Mouse (Mus musculus) olfactory bulb, adult 2 months (tissue): ENCODE results near the gene Ltbp4. TPM values are rescaled to one million over a fixed set of nuclear protein-coding genes. Genes with fewer than 3 reads are reported as not detected.

Source experiments
- H3K27ac ChIP-seq: fragments of 200-500 bp; 2 replicates; pipeline ENCODE4 v1.5.1; 2012; ENCODE audit warnings: low read depth, low read length; ENCODE audit not compliant: insufficient read depth
- H3K4me1 ChIP-seq: fragments of 200-500 bp; 2 replicates; pipeline ENCODE4 v1.6.1; 2012; ENCODE audit warnings: low read length; ENCODE audit not compliant: control insufficient read depth, insufficient read depth
- H3K4me3 ChIP-seq: fragments of 200-500 bp; 2 replicates; pipeline ENCODE4 v1.5.1; 2012; ENCODE audit warnings: mild to moderate bottlenecking, low read depth, low read length, moderate library complexity; ENCODE audit not compliant: insufficient read depth
- CTCF ChIP-seq: fragments of 200-500 bp; IDR thresholded peaks from 2 replicates; pipeline ENCODE4 v1.5.1; 2012; ENCODE audit warnings: low read depth, mild to moderate bottlenecking, low read length, moderate library complexity; ENCODE audit not compliant: insufficient read depth
- POLR2A ChIP-seq: fragments of 200-500 bp; IDR thresholded peaks from 2 replicates; pipeline ENCODE4 v1.6.1; 2012; ENCODE audit warnings: mild to moderate bottlenecking, low read depth, low read length, moderate library complexity; ENCODE audit not compliant: insufficient read depth
- WGBS: fragments of 180-500 bp; shearing (Covaris S2); methylation state at CpG from one replicate; pipeline ENCODE4 v1.1.7; 2018; 5-methylcytosine and 5-hydroxymethylcytosine counted together
- polyA plus RNA-seq: library from polyadenylated mRNA; stranded (reverse); fragments of >200 nt; gene quantifications from 2 replicates; pipeline ENCODE4 v1.2.4, GENCODE M21; 2012; ENCODE audit warnings: low replicate concordance; ENCODE audit not compliant: missing spikeins, insufficient read depth, insufficient read length

Gene Ltbp4
- polyA plus RNA-seq, 1 experiment: not detected

- TF ChIP-seq CTCF: no peak
- TF ChIP-seq POLR2A: no peak
- H3K4me1 ChIP-seq: peaks cover 28% of the 10 kb centered on the region
- WGBS: 74% methylated on average over 12 of the region's 12 CpGs
- H3K27ac ChIP-seq: peak overlapping the region; percentile 5; the same call in 1 of the 2 replicates
- no peak overlapping the region for H3K4me3 ChIP-seq
These were observed 72.7 kb downstream of the Ltbp4 start for GRCm38 (mm10) chr7:27264761-27265160.

DNA sequence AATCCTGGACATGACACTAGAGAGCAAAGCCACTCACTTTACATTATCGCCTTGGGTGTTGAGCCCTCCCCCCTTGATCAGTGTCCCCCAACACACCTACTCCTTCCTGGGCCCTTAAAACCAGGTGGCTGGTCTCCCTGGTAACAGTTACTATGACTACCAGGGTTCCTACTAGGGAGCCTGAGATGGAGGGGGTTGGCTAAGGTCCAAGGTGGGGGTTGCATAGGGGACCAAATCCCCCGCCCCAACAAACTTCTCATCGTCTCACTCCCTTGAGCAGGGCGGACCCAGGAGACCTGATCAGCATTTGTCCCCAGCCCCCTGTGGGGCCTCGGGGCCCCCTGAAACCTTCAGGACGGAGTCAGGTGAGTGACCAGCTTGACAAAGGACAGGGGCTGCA lies 75.6 kb downstream of the Ltbp4 start:
- no peak for TF ChIP-seq CTCF
- TF ChIP-seq POLR2A: no peak
- no peak overlapping the region for H3K27ac ChIP-seq
- no peak overlapping the region for H3K4me3 ChIP-seq
- 59% methylated on average over 6 of the region's 6 CpGs for WGBS
- peaks cover 41% of the 10 kb centered on the region for H3K4me1 ChIP-seq

GRCm38 (mm10) chr7:27260856-27261255 lies 76.6 kb downstream of the Ltbp4 start:
- Histone ChIP-seq H3K4me1 (peaks cover 42% of the 10 kb centered on the region), H3K27ac (no peak overlapping the region), H3K4me3 (no peak overlapping the region)
- TF ChIP-seq POLR2A (no peak), CTCF (no peak)
- WGBS: 68% methylated on average over 7 of the region's 7 CpGs

- TF ChIP-seq POLR2A: no peak
- no peak for TF ChIP-seq CTCF
- H3K4me1 ChIP-seq: peaks cover 39% of the 10 kb centered on the region
- H3K4me3 ChIP-seq: peak overlapping the region; percentile 81
- WGBS: 5% methylated on average over 5 of the region's 5 CpGs
- H3K27ac ChIP-seq: peak overlapping the region; percentile 62
These were observed 77.7 kb downstream of the Ltbp4 start for GRCm38 (mm10) chr7:27259771-27260170.

- no peak for TF ChIP-seq CTCF
- TF ChIP-seq POLR2A: no peak
- H3K4me1 ChIP-seq: peaks cover 38% of the 10 kb centered on the region
- peak overlapping the region; percentile 62 for H3K27ac ChIP-seq
- 4% methylated on average over 9 of the region's 9 CpGs for WGBS
- H3K4me3 ChIP-seq: peak overlapping the region; percentile 81
These were observed 78.2 kb downstream of the Ltbp4 start for GRCm38 (mm10) chr7:27259271-27259721.

DNA sequence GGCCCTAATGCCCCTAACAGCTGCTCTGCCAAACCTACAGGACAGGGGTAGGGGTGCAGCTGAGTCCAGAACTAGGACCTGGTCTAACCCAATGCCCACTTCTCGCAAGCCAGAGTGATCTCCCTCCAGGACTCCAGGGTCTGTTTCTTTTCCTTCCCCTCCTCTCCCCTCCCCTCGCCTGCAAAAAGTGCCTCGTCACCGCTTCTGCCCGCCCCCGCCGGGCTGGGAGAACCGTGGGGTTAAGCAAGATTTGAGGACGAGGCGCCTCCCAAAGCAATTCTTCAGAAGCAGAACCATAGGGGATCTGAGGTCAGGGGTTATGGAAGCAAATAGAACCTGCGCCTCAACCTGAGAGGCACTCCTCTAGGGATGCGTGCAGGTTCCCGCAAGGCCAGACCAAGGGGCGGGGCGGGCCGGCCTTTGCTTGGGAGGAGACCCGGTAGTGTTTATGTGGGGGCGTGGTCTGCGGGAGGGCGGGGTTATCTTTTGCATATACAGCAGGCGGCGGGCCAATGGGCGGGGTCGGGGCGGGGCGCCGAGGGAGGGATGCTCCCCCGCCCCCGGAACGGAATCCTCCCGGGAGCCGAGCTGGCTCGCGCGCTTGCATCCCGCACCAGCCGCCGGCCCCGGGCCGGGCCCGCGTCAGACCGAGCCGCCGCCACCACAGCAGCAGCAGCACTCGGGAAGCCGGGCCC lies 79.1 kb downstream of the Ltbp4 start, which contains the start of gene Numbl:
Gene Numbl, plus strand, starts transcription at position 229 of the 695 bp plus-strand sequence.
- H3K4me3 ChIP-seq: peak within 1 kb of the TSS; percentile 81
- WGBS: under 1% methylated on average over 47 of the region's 47 CpGs

DNA sequence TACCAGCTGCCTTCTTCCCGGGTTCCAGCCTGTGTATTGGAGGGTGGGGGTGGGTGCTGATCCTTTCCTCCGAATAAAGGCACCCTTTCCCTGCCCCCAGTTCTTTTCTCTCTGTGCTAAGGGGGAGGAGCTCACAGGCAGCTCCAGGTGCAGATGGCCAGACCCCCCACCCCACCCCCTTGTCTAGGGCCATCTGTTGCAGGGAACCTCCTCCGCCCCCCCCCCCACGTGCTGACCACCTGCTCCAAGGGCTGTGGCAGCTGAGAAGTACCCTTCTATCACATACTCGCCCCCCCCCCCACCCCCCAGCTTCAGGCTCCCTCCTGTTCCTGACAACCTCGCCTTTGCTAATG lies 79.7 kb downstream of the Ltbp4 start:
- peak overlapping the region; percentile 95 for H3K27ac ChIP-seq
- WGBS: 3% methylated on average over 3 of the region's 6 CpGs
- peak overlapping the region; percentile 81 for H3K4me3 ChIP-seq
- no peak for TF ChIP-seq CTCF
- no peak for TF ChIP-seq POLR2A
- H3K4me1 ChIP-seq: peaks cover 38% of the 10 kb centered on the region

More for the DNA sequence above, 79.1 kb downstream of the Ltbp4 start, which contains the start of gene Numbl:
- H3K4me1 ChIP-seq: peaks cover 38% of the 10 kb centered on the region
- peak within 1 kb of the TSS; percentile 95 for H3K27ac ChIP-seq
- TF ChIP-seq CTCF (no peak), POLR2A (peak; percentile 36; the same call in 1 of the 2 replicates)

- H3K4me3 ChIP-seq: peak overlapping the region; percentile 42
- 9% methylated on average over 27 of the region's 27 CpGs for WGBS
- TF ChIP-seq CTCF: no peak
- no peak for TF ChIP-seq POLR2A
- H3K4me1 ChIP-seq: peaks cover 38% of the 10 kb centered on the region
- H3K27ac ChIP-seq: peak overlapping the region; percentile 95
These were observed 80.2 kb downstream of the Ltbp4 start for GRCm38 (mm10) chr7:27257046-27257851.

- WGBS: 87% methylated on average over 3 of the region's 3 CpGs
- peak overlapping the region; percentile 19; the same call in 1 of the 2 replicates for H3K27ac ChIP-seq
- H3K4me1 ChIP-seq: peaks cover 28% of the 10 kb centered on the region
These were observed 81.8 kb downstream of the Ltbp4 start for GRCm38 (mm10) chr7:27255721-27256120.

More at GRCm38 (mm10) chr7:27255721-27256120, 81.8 kb downstream of the Ltbp4 start:
- no peak overlapping the region for H3K4me3 ChIP-seq
- no peak for TF ChIP-seq POLR2A
- TF ChIP-seq CTCF: no peak

Other genes with a start within 250 kb of the Ltbp4 start
- gene Cyp2f2, start 217.8 kb downstream of the Ltbp4 start, polyA plus RNA-seq: not detected in 2 replicates
- not detected in 2 replicates for gene Cyp2t4, start 184.0 kb downstream of the Ltbp4 start, polyA plus RNA-seq
- gene Egln2, start 170.9 kb downstream of the Ltbp4 start, polyA plus RNA-seq: not detected in 2 replicates
- gene Rab4b, start 158.8 kb downstream of the Ltbp4 start, polyA plus RNA-seq: not detected in 2 replicates
- gene Gm21983, start 156.6 kb downstream of the Ltbp4 start, polyA plus RNA-seq: not detected in 2 replicates
- gene Mia, start 156.5 kb downstream of the Ltbp4 start, polyA plus RNA-seq: not detected in 2 replicates
- gene BC024978, start 141.9 kb downstream of the Ltbp4 start, polyA plus RNA-seq: not detected in 2 replicates
- gene Snrpa, start 141.4 kb downstream of the Ltbp4 start, polyA plus RNA-seq: not detected in 2 replicates
- gene Itpkc, start 109.0 kb downstream of the Ltbp4 start, polyA plus RNA-seq: not detected in 2 replicates
- gene Coq8b, start 104.7 kb downstream of the Ltbp4 start, polyA plus RNA-seq: not detected in 2 replicates
- not detected in 2 replicates for gene Numbl, start 79.3 kb downstream of the Ltbp4 start, polyA plus RNA-seq
- gene Shkbp1, start 18.3 kb upstream of the Ltbp4 start, polyA plus RNA-seq: not detected in 2 replicates
- not detected in 2 replicates for gene Gm20479, start 19.7 kb upstream of the Ltbp4 start, polyA plus RNA-seq
- gene Sptbn4, start 110.0 kb upstream of the Ltbp4 start, polyA plus RNA-seq: not detected in 2 replicates
- gene Blvrb, start 110.3 kb upstream of the Ltbp4 start, polyA plus RNA-seq: not detected in 2 replicates
- gene Sertad3, start 136.1 kb upstream of the Ltbp4 start, polyA plus RNA-seq: not detected in 2 replicates
- not detected in 2 replicates for gene Sertad1, start 149.2 kb upstream of the Ltbp4 start, polyA plus RNA-seq
- not detected in 2 replicates for gene Prx, start 161.6 kb upstream of the Ltbp4 start, polyA plus RNA-seq
- gene Hipk4, start 185.6 kb upstream of the Ltbp4 start, polyA plus RNA-seq: not detected in 2 replicates
- not detected in 2 replicates for gene Pld3, start 215.5 kb upstream of the Ltbp4 start, polyA plus RNA-seq
- not detected in 2 replicates for gene 2310022A10Rik, start 215.5 kb upstream of the Ltbp4 start, polyA plus RNA-seq